Mouse (Mus musculus): ENCODE results near the gene Allc.

- TF ChIP-seq CTCF (IDR thresholded peaks at IDR 0.05; ENCODE audit: control insufficient read depth, insufficient read depth, insufficient replicate concordance, low read depth, low read length), result no peak
- TF ChIP-seq POLR2A (IDR thresholded peaks at IDR 0.05; ENCODE audit: control insufficient read depth, low read depth, low read length), result peak; percentile 28; the same call in 1 of the 2 replicates
Observed at GRCm38 (mm10) chr12:28552299-28552698, 30.0 kb downstream of the Allc start, which contains the start of gene Dcdc2c.
